ENCODE assay signal across 8 mouse cellular contexts in genomic region chr11:69901406-69901846, GRCm38 (mm10). TPM values are rescaled to one million over a fixed set of nuclear protein-coding genes. Genes with fewer than 3 reads are reported as not detected.
DNase-seq lines count a peak whose midpoint lies in the region; ATAC-seq and TF ChIP-seq lines count a peak whose summit lies in the region.

No protein-coding gene starts in this region.

- H3K4me2 ChIP-seq in hindbrain, embryonic 16.5 days (ENCODE audit: low read length): peak overlapping the region; percentile 88

- H3K79me2 ChIP-seq in macrophage (ENCODE audit: inconsistent target): no peaks in the 10 kb centered on the region; the same call in 1 of the 2 replicates

- no peak for TF ChIP-seq CTCF in gastrocnemius, adult 2 months (IDR thresholded peaks at IDR 0.05)
- no peak for TF ChIP-seq CTCF in left cerebral cortex, adult 2 months (IDR thresholded peaks at IDR 0.05)

- peak overlapping the region; percentile 94 for H3K9ac ChIP-seq in hindbrain, embryonic 16.5 days (ENCODE audit: low read depth, low read length)

- H3K4me1 ChIP-seq in hindbrain, embryonic 16.5 days (ENCODE audit: control insufficient read depth, insufficient read depth, low read depth, low read length): peaks cover 17% of the 10 kb centered on the region

- peak overlapping the region; percentile 93 for H3K4me3 ChIP-seq in gastrocnemius, adult 2 months
- peak overlapping the region; percentile 92 for H3K4me3 ChIP-seq in hindbrain, embryonic 16.5 days (ENCODE audit: low read length)
- peak overlapping the region; percentile 79 for H3K4me3 ChIP-seq in left cerebral cortex, adult 2 months
- peak overlapping the region; percentile 69 for H3K4me3 ChIP-seq in macrophage (ENCODE audit: inconsistent target)

- no peaks in the 10 kb centered on the region for H3K9me3 ChIP-seq in hindbrain, embryonic 16.5 days (ENCODE audit: control insufficient read depth, low read length)

- intact Hi-C loops in gastrocnemius, adult 2 months (cut with DNase I): loop anchor here (2.0 kb wide), 1 partner anchor 21 kb away; the partner anchor contains the start of gene Kctd11
- intact Hi-C loops in left cerebral cortex, adult 2 months (cut with DNase I): loop anchor here (2.0 to 5.0 kb wide), 3 partner anchors 21 to 219 kb away; partner anchors contain the start of genes Kctd11, Nlgn2, Senp3 and Tmem256

- H3K36me3 ChIP-seq in hindbrain, embryonic 16.5 days (ENCODE audit: control insufficient read depth, insufficient read depth, low read length): peaks cover 17% of the 10 kb centered on the region
- H3K36me3 ChIP-seq in macrophage (ENCODE audit: inconsistent target): peaks cover 28% of the 10 kb centered on the region

- H3K27me3 ChIP-seq in hindbrain, embryonic 16.5 days (replicated peaks; ENCODE audit: control insufficient read depth, insufficient read depth, low read length): no peaks in the 10 kb centered on the region

- peak; percentile 55 for ATAC-seq in activated CD4-positive, CD25-positive, alpha-beta regulatory T cell, adult 4 months
- peak; percentile 85 for ATAC-seq in common myeloid progenitor, adult 5-6 weeks (replicated peaks; ENCODE audit: low read depth, poor library complexity, severe bottlenecking)
- ATAC-seq in hindbrain, embryonic 16.5 days: peak; percentile 79

- peak overlapping the region; percentile 99 for H3K27ac ChIP-seq in gastrocnemius, adult 2 months
- peak overlapping the region; percentile 97 for H3K27ac ChIP-seq in hindbrain, embryonic 16.5 days (ENCODE audit: low read depth, low read length)
- peak overlapping the region; percentile 95 for H3K27ac ChIP-seq in left cerebral cortex, adult 2 months
- peak overlapping the region; percentile 87 for H3K27ac ChIP-seq in macrophage

- peak; percentile 97 for DNase-seq in gastrocnemius, adult 2 months
- DNase-seq in left cerebral cortex, adult 2 months (ENCODE audit: extremely low spot score in 1 of 2, low spot score in 2 of 2): peak; percentile 95 to 97
- peak; percentile 91 for DNase-seq in retina, postnatal 7 days (ENCODE audit: low read depth, low spot score)
- peak; percentile 83 to 94 for DNase-seq in urinary bladder, adult 18-20 months (ENCODE audit: low spot score in 2 of 2)

- WGBS in hindbrain, embryonic 16.5 days: under 1% methylated on average over 42 of the region's 42 CpGs
- 1% methylated on average over 35 of the region's 42 CpGs for WGBS in macrophage (ENCODE audit: missing documents)

RNA-seq across cellular contexts. Expression of gene Neurl4, which starts 0.6 kb away (rescaled TPM):
- polyA plus RNA-seq in activated CD4-positive, CD25-positive, alpha-beta regulatory T cell, adult 4 months (2017; shearing (Covaris generic)): 1 to 10 TPM; 7.9 to 8.0 TPM
- total RNA-seq in common myeloid progenitor, adult 5-6 weeks (2017): 26.9 and 32.3 TPM in 2 replicates
- 10 to 100 TPM; 25.2 to 33.5 TPM for total RNA-seq in gastrocnemius, adult 2 months (2021)
- 17.8 and 19.0 TPM in 2 replicates for polyA plus RNA-seq in hindbrain, embryonic 16.5 days (2015; fragmentation: Nextera tagmentation; extraction: Ambion mirVana)
- total RNA-seq in left cerebral cortex, adult 2 months (2021): 100 to 1,000 TPM; 121 to 124 TPM
- 100 to 1,000 TPM in 8 of 26 experiments, 10 to 100 TPM in 18; 15.8 to 173 (median 76.4) TPM for total RNA-seq in macrophage (2018; cell fraction: chromatin; rRNA removed)
- 10 to 100 TPM in 25 of 26 experiments, 1 to 10 TPM in 1; 6.2 to 23.8 (median 16.5) TPM for total RNA-seq in macrophage (2018; cell fraction: cytosol; rRNA removed)
- 10 to 100 TPM; 14.3 to 66.7 (median 40.0) TPM for total RNA-seq in macrophage (2018; cell fraction: nucleus; rRNA removed)
- 14.9 to 19.2 TPM (median 15.6 TPM) in 3 replicates for polyA plus RNA-seq in macrophage (2018)

RNA-seq across cellular contexts. Expression of gene 2810408A11Rik, which starts 0.6 kb away (rescaled TPM):
- 1 to 10 TPM; 1.1 to 1.2 TPM for polyA plus RNA-seq in activated CD4-positive, CD25-positive, alpha-beta regulatory T cell, adult 4 months (2017; shearing (Covaris generic))
- total RNA-seq in common myeloid progenitor, adult 5-6 weeks (2017): 5.5 and 5.9 TPM in 2 replicates
- under 1 TPM in 1 of 2 experiments, not detected in 1; 0.33 TPM for total RNA-seq in gastrocnemius, adult 2 months (2021)
- 5.5 and 6.3 TPM in 2 replicates for polyA plus RNA-seq in hindbrain, embryonic 16.5 days (2015; fragmentation: Nextera tagmentation; extraction: Ambion mirVana)
- under 1 TPM; 0.23 to 0.87 TPM for total RNA-seq in left cerebral cortex, adult 2 months (2021)
- total RNA-seq in macrophage (2018; cell fraction: chromatin; rRNA removed): 1 to 10 TPM in 2 of 26 experiments, under 1 TPM in 1, not detected in 23; 0.55 to 1.3 (median 1.2) TPM
- total RNA-seq in macrophage (2018; cell fraction: cytosol; rRNA removed): under 1 TPM in 8 of 26 experiments, not detected in 18; 0.05 to 0.19 (median 0.11) TPM
- 1 to 10 TPM in 1 of 26 experiments, not detected in 25; 1.1 TPM for total RNA-seq in macrophage (2018; cell fraction: nucleus; rRNA removed)
- polyA plus RNA-seq in macrophage (2018): not detected in 3 replicates

RNA-seq across cellular contexts. Expression of gene Acap1, which starts 6.1 kb away (rescaled TPM):
- 100 to 1,000 TPM; 213 to 273 TPM for polyA plus RNA-seq in activated CD4-positive, CD25-positive, alpha-beta regulatory T cell, adult 4 months (2017; shearing (Covaris generic))
- total RNA-seq in common myeloid progenitor, adult 5-6 weeks (2017): 73.1 and 81.7 TPM in 2 replicates
- under 1 TPM in 1 of 2 experiments, not detected in 1; 0.08 TPM for total RNA-seq in gastrocnemius, adult 2 months (2021)
- polyA plus RNA-seq in hindbrain, embryonic 16.5 days (2015; fragmentation: Nextera tagmentation; extraction: Ambion mirVana): 0.13 and 0.25 TPM in 2 replicates
- not detected for total RNA-seq in left cerebral cortex, adult 2 months (2021)
- total RNA-seq in macrophage (2018; cell fraction: chromatin; rRNA removed): 1 to 10 TPM in 10 of 26 experiments, under 1 TPM in 13, not detected in 3; 0.33 to 4.7 (median 0.81) TPM
- 1 to 10 TPM in 2 of 26 experiments, under 1 TPM in 24; 0.06 to 1.1 (median 0.37) TPM for total RNA-seq in macrophage (2018; cell fraction: cytosol; rRNA removed)
- total RNA-seq in macrophage (2018; cell fraction: nucleus; rRNA removed): 1 to 10 TPM in 23 of 26 experiments, under 1 TPM in 3; 0.60 to 4.9 (median 2.6) TPM
- 0.54 to 0.68 TPM (median 0.62 TPM) in 3 replicates for polyA plus RNA-seq in macrophage (2018)

RNA-seq across cellular contexts. Expression of gene Gps2, which starts 12.3 kb away (rescaled TPM):
- 100 to 1,000 TPM in 1 of 2 experiments, 10 to 100 TPM in 1; 90.7 to 106 TPM for polyA plus RNA-seq in activated CD4-positive, CD25-positive, alpha-beta regulatory T cell, adult 4 months (2017; shearing (Covaris generic))
- total RNA-seq in common myeloid progenitor, adult 5-6 weeks (2017): 42.0 and 78.8 TPM in 2 replicates
- total RNA-seq in gastrocnemius, adult 2 months (2021): 10 to 100 TPM; 47.1 to 49.6 TPM
- 55.2 and 65.7 TPM in 2 replicates for polyA plus RNA-seq in hindbrain, embryonic 16.5 days (2015; fragmentation: Nextera tagmentation; extraction: Ambion mirVana)
- total RNA-seq in left cerebral cortex, adult 2 months (2021): 10 to 100 TPM; 31.0 to 31.7 TPM
- 100 to 1,000 TPM in 1 of 26 experiments, 10 to 100 TPM in 25; 37.3 to 100 (median 78.4) TPM for total RNA-seq in macrophage (2018; cell fraction: chromatin; rRNA removed)
- 10 to 100 TPM; 24.5 to 46.2 (median 35.1) TPM for total RNA-seq in macrophage (2018; cell fraction: cytosol; rRNA removed)
- total RNA-seq in macrophage (2018; cell fraction: nucleus; rRNA removed): 10 to 100 TPM; 28.3 to 99.9 (median 49.1) TPM
- 48.3 to 74.1 TPM (median 49.3 TPM) in 3 replicates for polyA plus RNA-seq in macrophage (2018)

RNA-seq across cellular contexts. Expression of gene Kctd11, which starts 20.2 kb away (rescaled TPM):
- under 1 TPM in 1 of 2 experiments, not detected in 1; 0.56 TPM for polyA plus RNA-seq in activated CD4-positive, CD25-positive, alpha-beta regulatory T cell, adult 4 months (2017; shearing (Covaris generic))
- total RNA-seq in common myeloid progenitor, adult 5-6 weeks (2017): 0.39 and 0.50 TPM in 2 replicates
- total RNA-seq in gastrocnemius, adult 2 months (2021): 1 to 10 TPM; 1.3 to 1.7 TPM
- polyA plus RNA-seq in hindbrain, embryonic 16.5 days (2015; fragmentation: Nextera tagmentation; extraction: Ambion mirVana): 2.2 and 3.2 TPM in 2 replicates
- total RNA-seq in left cerebral cortex, adult 2 months (2021): 1 to 10 TPM; 1.3 to 1.5 TPM
- total RNA-seq in macrophage (2018; cell fraction: chromatin; rRNA removed): 1 to 10 TPM in 24 of 26 experiments, under 1 TPM in 2; 0.69 to 7.3 (median 3.2) TPM
- 1 to 10 TPM; 1.8 to 7.0 (median 4.1) TPM for total RNA-seq in macrophage (2018; cell fraction: cytosol; rRNA removed)
- total RNA-seq in macrophage (2018; cell fraction: nucleus; rRNA removed): 10 to 100 TPM in 1 of 26 experiments, 1 to 10 TPM in 25; 1.8 to 11.0 (median 4.7) TPM
- 4.3 to 5.6 TPM (median 5.5 TPM) in 3 replicates for polyA plus RNA-seq in macrophage (2018)

Comparison
In these comparisons a context has a peak if more than half of its experiments do, and no peak if none do; other contexts are left out.
1. Peak in every context shown above with its lines: DNase-seq, ATAC-seq, H3K4me3 ChIP-seq and H3K27ac ChIP-seq.
2. RNA of gene Acap1, which starts 6.1 kb away (total RNA-seq): 73.1 to 81.7 TPM in common myeloid progenitor, adult 5-6 weeks; not detected in left cerebral cortex, adult 2 months and 0.08 TPM in gastrocnemius, adult 2 months; every median in the first group is over 10 times any median in the second.